Mouse (Mus musculus) megakaryocyte, embryonic 14.5 days (primary cell): ENCODE results near the gene Skiv2l.

ENCODE experiments used
- FLI1 ChIP-seq: IDR thresholded peaks from 2 replicates; pipeline ENCODE4 v1.6.1; 2012; ENCODE audit warnings: low read length, inconsistent platforms, mixed read lengths
- GATA1 ChIP-seq: IDR thresholded peaks from 3 replicates; pipeline ENCODE4 v1.6.1; 2012; ENCODE audit warnings: mixed read lengths, low read length, inconsistent platforms, borderline replicate concordance

DNA sequence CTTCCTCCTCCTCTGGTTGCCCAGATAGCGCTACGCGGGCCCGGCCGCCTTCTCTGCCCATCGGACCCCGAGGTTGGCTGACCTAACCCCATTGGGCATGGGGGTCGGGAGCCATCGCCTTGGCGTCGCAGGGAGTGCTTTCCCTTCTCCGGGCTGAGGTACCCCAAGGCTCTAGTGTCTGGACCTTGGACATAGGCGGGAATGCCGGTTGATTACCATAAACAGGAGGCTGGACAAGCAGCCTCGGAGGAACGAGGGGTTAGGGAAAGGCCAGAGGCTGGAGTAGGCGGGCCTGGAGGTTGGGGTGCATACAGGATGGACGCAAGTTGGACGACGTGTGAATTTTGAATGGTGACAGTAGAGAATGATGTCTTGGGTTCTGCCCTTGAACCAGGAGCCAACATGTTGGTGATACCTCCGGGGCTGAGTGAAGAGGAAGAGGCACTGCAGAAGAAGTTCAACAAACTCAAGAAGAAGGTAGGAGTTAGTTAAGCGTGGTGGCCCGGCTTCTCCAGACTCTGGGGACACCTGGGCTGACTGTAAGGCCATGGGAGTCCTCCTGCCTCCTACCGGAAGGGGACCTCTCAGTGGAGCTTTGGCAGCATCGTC lies 611 bp upstream of the Skiv2l start:
- TF ChIP-seq GATA1 (no peak), FLI1 (no peak)
